Mouse (Mus musculus): ENCODE results near the gene Ostf1.

Ostf1 gene

GRCm38 (mm10) chr19:18568828-18569430, 62.7 kb downstream of the Ostf1 start:
- CTCF ChIA-PET: no interaction called here

DNA sequence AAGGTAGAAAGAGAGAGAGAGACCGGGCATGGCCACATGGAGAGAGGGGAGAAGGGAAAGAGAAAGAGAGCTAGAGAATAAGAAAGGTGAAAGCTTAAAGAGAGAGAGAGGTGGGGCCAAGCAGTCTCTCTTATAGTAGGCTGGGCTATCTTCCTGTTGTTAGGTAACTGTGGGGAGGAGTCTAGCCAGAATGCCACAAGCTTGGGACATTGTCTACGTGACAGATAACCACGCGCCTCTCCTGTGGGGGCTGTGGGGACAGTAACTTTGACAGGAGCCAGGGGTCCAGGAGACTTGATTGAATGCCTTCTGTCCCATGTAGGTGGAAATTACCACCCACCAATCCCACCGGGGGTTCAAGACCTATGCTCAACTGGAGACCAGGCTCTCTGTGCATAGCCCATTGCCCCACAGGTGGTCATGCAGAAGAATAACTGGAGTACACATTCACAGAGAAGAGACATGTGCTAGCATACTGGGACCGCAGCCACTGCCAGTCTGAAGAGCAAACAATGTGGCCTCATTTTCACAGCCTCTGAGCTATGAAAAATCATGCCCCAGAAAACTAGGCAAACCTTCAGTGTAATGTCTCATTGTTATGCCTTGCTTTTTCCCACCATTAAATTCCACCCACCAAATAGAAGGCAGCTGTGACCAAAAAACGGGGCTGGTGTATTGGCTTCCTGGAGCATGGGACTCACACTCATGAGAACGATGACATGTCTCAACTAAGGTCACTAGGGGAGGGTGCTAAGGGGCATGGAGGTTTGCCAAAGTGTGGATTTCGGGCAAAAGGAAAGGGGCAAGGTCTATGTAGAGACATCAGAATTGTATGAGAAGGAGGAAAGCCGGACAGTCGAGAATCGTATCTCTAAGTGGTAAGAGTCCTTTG, 63.4 kb downstream of the Ostf1 start:
- CTCF ChIA-PET: no interaction called here

- CTCF ChIA-PET: no interaction called here
These were observed 64.1 kb downstream of the Ostf1 start for GRCm38 (mm10) chr19:18567501-18567900.

DNA sequence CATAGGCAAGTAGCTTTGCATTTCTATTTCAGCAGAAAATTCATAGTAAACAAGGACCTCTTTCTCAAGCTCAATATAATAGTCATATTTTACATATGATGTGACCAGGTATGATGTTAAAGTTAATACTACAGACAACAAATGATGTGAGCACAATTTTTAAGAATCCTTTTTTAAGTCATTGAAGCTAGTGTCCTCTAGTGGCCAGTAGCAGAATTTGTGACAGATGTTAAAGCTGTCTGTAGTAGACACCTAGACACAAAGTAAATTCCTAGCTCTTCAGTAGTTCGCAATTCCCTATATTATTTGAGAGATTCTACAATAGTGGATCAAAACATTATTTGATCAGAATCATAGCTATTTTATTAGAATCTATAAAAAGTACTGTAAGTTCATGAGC, 73.9 kb downstream of the Ostf1 start:
- CTCF ChIA-PET: interaction anchor here (0.5 kb wide), 1 partner anchor 73 kb away, joined by 5 read pairs; no protein-coding TSS in a partner anchor

- CTCF ChIA-PET: no interaction called here
These were observed 76.0 kb downstream of the Ostf1 start for GRCm38 (mm10) chr19:18555645-18556044.

DNA sequence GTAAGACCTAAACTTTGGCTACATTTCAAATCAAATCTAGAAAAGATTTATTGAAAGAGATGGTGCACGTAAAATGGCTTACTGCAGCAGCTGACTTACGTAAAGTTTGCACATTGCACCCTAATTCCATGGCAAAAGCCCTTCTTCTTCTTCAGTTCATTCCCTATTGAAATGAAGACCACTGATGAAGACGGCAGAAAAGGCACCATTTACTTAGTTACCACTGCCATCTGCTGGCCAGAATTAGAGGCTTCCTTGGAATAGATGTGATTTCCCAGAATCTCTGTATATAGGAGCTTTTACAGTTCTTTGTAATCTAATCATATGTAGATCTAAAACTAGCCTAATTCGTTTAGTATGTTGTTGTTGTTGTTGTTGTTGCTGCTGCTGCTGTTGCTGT, 83.0 kb downstream of the Ostf1 start:
- CTCF ChIA-PET: interaction anchor here (0.9 kb wide), 1 partner anchor 27 kb away, joined by 10 read pairs; no protein-coding TSS in a partner anchor

Measured in spleen, embryonic (tissue).